Mouse (Mus musculus): ENCODE data around the gene Gm5286.
"Not testable (repeated sequence)": the region's sequence is repeated elsewhere in the genome, so short reads cannot be mapped to it uniquely, and the experiment has no call there.

Gm5286 gene

GRCm38 (mm10) chr3:94196414-94196813 lies at the start of gene Gm5286:
Gm5286 (plus strand) TSS chr3:94196714.
- DNase-seq (ENCODE audit: low read depth, low spot score), result not testable (repeated sequence)

GRCm38 (mm10) chr3:94167351-94167750 lies 29.2 kb upstream of the Gm5286 start:
- DNase-seq (ENCODE audit: low read depth, low spot score), result not testable (repeated sequence)

GRCm38 (mm10) chr3:94178093-94178492 lies 18.4 kb upstream of the Gm5286 start, which contains the start of gene Gm10696:
Gm10696 (minus strand) TSS chr3:94178193.
- not testable (repeated sequence) for DNase-seq (ENCODE audit: low read depth, low spot score)

Measured in brain, embryonic 18.5 days (tissue).